Mouse (Mus musculus) lung, adult 10 weeks (tissue): Measurements from ENCODE around the gene Trmt1. TPM values are rescaled to one million over a fixed set of nuclear protein-coding genes. Genes with fewer than 3 reads are reported as not detected.

ENCODE experiments used
- polyA plus RNA-seq: library from polyadenylated mRNA; stranded (reverse); fragments of 350-450 nt; fragmentation: Illumina TruSeq; extraction: RNeasy Lipid Tissue Mini Kit (QIAGEN cat#74804); gene quantifications from one replicate; pipeline ENCODE4 v1.2.3, GENCODE M21; 2014; ENCODE audit warnings: low read depth, low replicate concordance; ENCODE audit not compliant: insufficient read depth

The Trmt1 gene
- polyA plus RNA-seq: 35.5 TPM

DNA sequence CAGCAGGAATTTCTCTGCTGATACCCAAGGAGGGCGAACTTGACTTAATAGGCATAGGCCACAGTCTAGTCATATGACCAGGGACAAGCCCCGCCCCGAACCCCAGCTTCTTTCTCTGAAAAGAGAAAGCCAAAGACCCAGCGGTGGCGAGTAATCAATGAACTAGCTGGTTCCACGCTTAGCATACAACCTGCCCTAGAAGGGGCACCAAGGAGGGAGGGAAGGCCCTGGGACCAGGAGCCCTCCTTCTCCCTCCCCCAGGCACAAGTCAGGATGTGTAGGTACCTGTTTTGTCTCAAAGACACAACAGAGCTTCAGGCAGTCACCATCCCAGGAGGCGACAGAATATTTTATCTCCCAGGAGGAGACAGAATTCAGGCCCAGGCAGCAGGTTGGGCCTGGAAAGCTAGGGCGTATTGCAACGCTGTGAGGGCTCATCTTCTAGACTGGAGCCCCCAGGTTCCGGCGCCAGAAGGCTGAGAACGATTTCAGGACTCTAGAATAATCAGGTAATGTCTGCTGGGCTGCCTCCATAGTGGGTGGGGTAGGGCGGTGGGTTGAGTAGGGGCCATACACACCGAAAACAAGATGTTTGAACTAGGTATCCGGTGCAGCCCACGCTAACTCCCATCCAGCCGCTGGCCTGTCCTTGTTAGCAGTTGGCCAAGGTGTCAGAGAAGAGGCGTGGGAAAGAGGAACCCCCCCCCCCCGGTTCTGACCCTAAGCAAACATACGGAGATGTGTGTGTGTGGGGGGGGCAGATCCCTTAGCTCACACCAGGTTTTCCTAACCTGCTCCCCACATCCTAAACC is at the start of gene Trmt1:
Gene Trmt1 (plus strand): TSS at position 117 of the 812 bp plus-strand sequence.

DNA sequence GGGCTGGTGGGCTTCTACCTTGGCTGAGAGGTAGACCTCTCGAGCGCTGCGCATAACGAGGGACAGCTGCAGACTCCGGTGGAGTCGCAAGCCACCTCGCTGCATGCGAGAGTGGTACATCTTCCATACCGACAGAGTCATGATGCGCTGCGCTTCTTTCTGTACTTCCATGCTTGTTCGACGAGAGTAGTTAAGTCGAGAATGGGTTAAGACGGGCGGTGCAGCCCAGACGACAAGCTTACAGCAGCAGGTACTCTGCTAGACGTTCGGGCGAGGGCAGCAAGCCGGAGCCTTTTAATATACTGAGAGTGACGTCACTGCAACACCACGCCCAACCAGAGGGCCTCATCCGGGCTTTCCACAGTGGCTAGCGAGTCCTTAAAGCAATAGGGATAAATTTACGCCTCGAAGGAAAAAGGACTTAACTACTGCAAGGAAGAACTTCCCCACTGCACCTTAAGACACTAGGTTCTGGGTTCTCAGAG is 23.5 kb upstream of the Trmt1 start, which contains the start of gene Ier2:
Gene Ier2 (minus strand): TSS at position 272 of the 485 bp plus-strand sequence.

DNA sequence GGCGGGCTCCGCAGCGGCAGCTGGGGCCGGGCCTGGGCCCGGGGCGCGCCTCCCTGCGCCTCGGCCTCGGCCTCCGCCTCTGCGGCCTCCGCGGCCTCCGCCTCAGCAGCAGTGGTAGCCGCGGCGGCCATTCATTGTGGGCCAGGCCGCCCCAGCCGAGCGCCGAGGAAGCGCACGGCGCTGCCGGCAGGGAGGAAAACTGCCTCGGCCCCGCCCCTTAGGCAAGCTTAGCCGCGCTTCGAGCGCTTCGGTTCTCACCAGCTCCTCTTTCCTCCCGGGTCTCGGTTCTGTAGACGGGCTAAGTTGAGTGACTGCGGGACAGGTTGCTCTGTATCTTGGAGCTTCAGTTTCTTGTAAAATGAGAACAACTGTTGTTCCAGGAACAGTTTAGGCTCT is 1.6 kb downstream of the Trmt1 start, which contains the start of gene Nacc1:
Gene Nacc1 (minus strand): TSS at position 158 of the 396 bp plus-strand sequence.

DNA sequence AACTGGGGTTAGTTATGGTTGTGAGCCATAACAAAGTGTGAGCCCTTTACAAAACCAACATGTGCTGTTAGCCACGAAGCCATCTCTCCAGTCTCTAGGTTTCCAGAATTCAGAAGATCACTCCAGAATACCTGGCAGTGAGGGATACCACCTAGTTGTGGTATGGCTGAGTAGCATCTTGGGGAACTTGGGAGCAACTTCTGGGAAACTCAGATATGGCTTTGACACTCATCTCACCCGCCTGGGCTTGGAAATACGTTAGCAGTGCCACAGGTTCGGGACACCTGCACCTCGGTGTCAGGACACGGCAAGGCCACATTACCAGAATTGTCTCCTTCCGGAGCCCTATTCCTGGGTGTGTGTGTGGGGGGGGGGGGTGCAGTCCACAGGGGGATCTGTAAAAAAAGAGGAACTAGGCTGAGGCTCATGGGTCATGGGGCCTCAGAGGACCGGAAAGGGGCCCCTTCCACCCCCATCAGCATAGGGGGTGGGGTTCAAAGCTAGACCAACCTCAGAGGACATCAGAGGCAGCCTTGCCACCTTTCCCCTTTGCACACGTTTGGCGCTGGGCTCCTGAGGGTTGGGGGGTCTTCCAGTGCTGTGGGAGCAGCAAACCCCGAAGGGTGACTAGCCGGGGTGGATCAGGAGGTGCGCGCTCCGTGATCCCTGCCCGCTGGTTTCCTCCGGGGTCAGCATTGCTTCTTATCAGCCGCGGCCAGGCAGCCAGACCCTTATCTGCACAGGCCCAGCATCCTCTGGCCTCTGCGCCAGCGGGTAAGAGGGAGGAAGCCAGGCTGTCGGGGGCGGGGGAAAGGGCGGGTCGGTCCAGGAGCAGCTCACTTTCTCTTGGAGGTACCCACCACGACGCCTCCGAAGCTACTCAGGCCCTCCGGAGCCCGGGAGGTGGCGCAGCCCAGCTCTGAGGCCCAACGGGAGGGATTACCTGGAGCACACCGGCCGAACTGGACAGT is 15.1 kb downstream of the Trmt1 start, which contains the start of gene Lyl1:
Gene Lyl1 (plus strand): TSS at position 517 of the 971 bp plus-strand sequence.

DNA sequence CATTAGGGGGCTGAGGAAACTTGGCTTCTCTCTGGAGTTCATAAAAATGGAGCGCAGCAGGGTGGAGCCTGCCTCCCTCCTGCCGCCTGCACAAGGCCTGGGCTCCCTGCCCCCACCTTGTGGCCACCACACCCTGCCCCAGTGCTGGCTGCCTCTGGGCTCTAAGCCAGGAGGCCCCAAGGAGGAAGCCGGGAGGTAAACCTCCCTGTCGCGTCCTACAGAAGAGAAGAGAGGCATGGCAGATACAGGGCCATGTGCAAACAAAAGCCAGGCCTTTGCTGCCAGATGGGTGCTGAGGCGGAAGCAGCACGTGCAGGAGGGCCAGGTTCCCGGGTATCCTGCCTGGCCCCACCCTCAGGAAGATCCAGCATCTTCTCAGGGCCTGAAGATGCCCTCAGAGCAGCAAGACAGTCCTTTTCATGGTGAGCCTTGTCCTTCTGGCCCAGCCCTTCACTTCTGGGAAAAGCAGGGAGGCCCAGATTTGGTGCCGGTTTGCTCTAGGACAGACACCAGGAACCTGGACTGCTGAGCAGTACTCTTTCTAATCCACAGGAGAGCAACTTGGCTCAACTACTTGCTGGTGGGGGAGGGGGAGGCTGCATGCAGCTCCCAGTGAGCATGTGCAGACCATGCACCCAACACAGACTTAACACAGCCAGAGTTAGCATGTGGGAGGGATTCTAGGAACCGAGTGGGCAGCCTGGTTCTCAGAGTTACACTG is 36.9 kb downstream of the Trmt1 start, which contains the start of gene G430095P16Rik:
Gene G430095P16Rik (plus strand): TSS at position 158 of the 721 bp plus-strand sequence.

Other genes starting within 250 kb of the Trmt1 start
- 78.5 TPM for gene Ier2, start 23.5 kb upstream of the Trmt1 start, polyA plus RNA-seq
- 19.5 TPM for gene Nacc1, start 1.6 kb downstream of the Trmt1 start, polyA plus RNA-seq
- gene Lyl1, start 15.2 kb downstream of the Trmt1 start, polyA plus RNA-seq: 11.6 TPM
- 2.9 TPM for gene G430095P16Rik, start 36.7 kb downstream of the Trmt1 start, polyA plus RNA-seq
- gene Nfix, start 114.0 kb downstream of the Trmt1 start, polyA plus RNA-seq: 17.5 TPM
- gene Dand5, start 136.5 kb downstream of the Trmt1 start, polyA plus RNA-seq: 6.1 TPM
- 12.6 TPM for gene Gadd45gip1, start 145.2 kb downstream of the Trmt1 start, polyA plus RNA-seq
- 43.6 TPM for gene Rad23a, start 154.4 kb downstream of the Trmt1 start, polyA plus RNA-seq
- gene Calr, start 160.6 kb downstream of the Trmt1 start, polyA plus RNA-seq: 348 TPM
- gene Farsa, start 170.7 kb downstream of the Trmt1 start, polyA plus RNA-seq: 20.7 TPM
- gene Syce2, start 185.8 kb downstream of the Trmt1 start, polyA plus RNA-seq: 6.5 TPM
- 19.6 TPM for gene Gcdh, start 207.6 kb downstream of the Trmt1 start, polyA plus RNA-seq
- gene Klf1, start 215.6 kb downstream of the Trmt1 start, polyA plus RNA-seq: 0.20 TPM
- 28.2 TPM for gene Dnase2a, start 222.3 kb downstream of the Trmt1 start, polyA plus RNA-seq